In genomic region chr3:89454401-89455177, GRCm38 (mm10) we compare ENCODE assay signal across 8 mouse cellular contexts. TPM values are rescaled to one million over a fixed set of nuclear protein-coding genes. Genes with fewer than 3 reads are reported as not detected.
A peak's percentile ranks its signal among the peaks of the same experiment; 100 is the strongest.
DNase-seq lines count a peak whose midpoint lies in the region; ATAC-seq and TF ChIP-seq lines count a peak whose summit lies in the region.

Pmvk (plus strand) TSS chr3:89454541.

- no peaks in the 10 kb centered on the region for H3K27me3 ChIP-seq in lung, embryonic 14.5 days (ENCODE audit: insufficient read depth, low read length)
- H3K27me3 ChIP-seq in hindbrain, embryonic 12.5 days, result no peaks in the 10 kb centered on the region
- no peaks in the 10 kb centered on the region for H3K27me3 ChIP-seq in liver, embryonic 14.5 days (ENCODE audit: control insufficient read depth, insufficient read depth, low read length)

- TF ChIP-seq CTCF in lung, embryonic 14.5 days (IDR thresholded peaks at IDR 0.05; ENCODE audit: low read depth), result no peak
- TF ChIP-seq CTCF in liver, embryonic 14.5 days (IDR thresholded peaks at IDR 0.05; ENCODE audit: low read depth), result no peak

- 52% methylated on average over 10 of the region's 10 CpGs for WGBS in lung, embryonic 14.5 days
- WGBS in hindbrain, embryonic 12.5 days, result 73% methylated on average over 10 of the region's 10 CpGs
- 56% methylated on average over 10 of the region's 10 CpGs for WGBS in liver, embryonic 14.5 days (ENCODE audit: insufficient replicate concordance)

- 0 out of 2 replicates have a peak within 1 kb of the TSS, but pooled peaks have one; percentile 10 for H3K4me2 ChIP-seq in lung, embryonic 14.5 days
- no peak within 1 kb of the TSS for H3K4me2 ChIP-seq in hindbrain, embryonic 12.5 days (replicated peaks)
- no peak within 1 kb of the TSS for H3K4me2 ChIP-seq in liver, embryonic 14.5 days (ENCODE audit: low read depth)

- H3K4me1 ChIP-seq in lung, embryonic 14.5 days (ENCODE audit: insufficient read depth), result 0 out of 2 replicates have a peak, but pooled peaks cover 3% of the 10 kb centered on the region
- peaks cover 11% of the 10 kb centered on the region for H3K4me1 ChIP-seq in hindbrain, embryonic 12.5 days
- peaks cover 10 to 24% of the 10 kb centered on the region in 2 experiments for H3K4me1 ChIP-seq in liver, embryonic 14.5 days (replicated peaks; ENCODE audit: control insufficient read depth in 2 of 2, insufficient read depth in 2 of 2, low read length in 1 of 2)

- no peaks in the 10 kb centered on the region for H3K9me3 ChIP-seq in lung, embryonic 14.5 days (ENCODE audit: low read depth, low read length)
- no peaks in the 10 kb centered on the region for H3K9me3 ChIP-seq in hindbrain, embryonic 12.5 days (replicated peaks)
- H3K9me3 ChIP-seq in liver, embryonic 14.5 days (ENCODE audit: control insufficient read depth, low read length), result no peaks in the 10 kb centered on the region

- H3K27ac ChIP-seq in lung, embryonic 14.5 days (ENCODE audit: low read depth), result no peak within 1 kb of the TSS; the same call in 1 of the 2 replicates
- H3K27ac ChIP-seq in hindbrain, embryonic 12.5 days, result no peak within 1 kb of the TSS
- H3K27ac ChIP-seq in liver, embryonic 14.5 days, result no peak within 1 kb of the TSS

- TF ChIP-seq EP300 in liver, embryonic 14.5 days (IDR thresholded peaks at IDR 0.05; ENCODE audit: low read depth), result no peak

- DNase-seq in lung, embryonic 14.5 days, result no peak
- no peak for DNase-seq in lung, postnatal 14 days
- DNase-seq in adrenal gland, postnatal 36 days, result no peak
- no peak for DNase-seq in liver, embryonic 14.5 days (ENCODE audit: low read depth in 3 of 3, low spot score in 3 of 3)
- no peak for DNase-seq in ovary, adult 18-20 months (ENCODE audit: low spot score)
- no peak for DNase-seq in embryo, embryonic 11 days
- no peak for DNase-seq in right cerebral cortex, adult 18-20 months

- ATAC-seq in lung, embryonic 14.5 days (ENCODE audit: insufficient read depth), result no peak
- ATAC-seq in hindbrain, embryonic 12.5 days (ENCODE audit: low FRiP score), result no peak
- no peak for ATAC-seq in liver, embryonic 14.5 days (ENCODE audit: insufficient read depth)

- H3K36me3 ChIP-seq in lung, embryonic 14.5 days (ENCODE audit: insufficient read depth), result no peaks in the 10 kb centered on the region
- no peaks in the 10 kb centered on the region for H3K36me3 ChIP-seq in hindbrain, embryonic 12.5 days
- no peaks in the 10 kb centered on the region for H3K36me3 ChIP-seq in liver, embryonic 14.5 days (replicated peaks; ENCODE audit: control insufficient read depth, insufficient read depth, low read depth)

- no peak within 1 kb of the TSS for H3K9ac ChIP-seq in lung, embryonic 14.5 days
- no peak within 1 kb of the TSS for H3K9ac ChIP-seq in hindbrain, embryonic 12.5 days
- no peak within 1 kb of the TSS for H3K9ac ChIP-seq in liver, embryonic 14.5 days (replicated peaks)

- no peak within 1 kb of the TSS for H3K4me3 ChIP-seq in lung, embryonic 14.5 days (ENCODE audit: low read depth, low read length)
- no peak within 1 kb of the TSS for H3K4me3 ChIP-seq in hindbrain, embryonic 12.5 days
- no peak within 1 kb of the TSS for H3K4me3 ChIP-seq in liver, embryonic 14.5 days (ENCODE audit: insufficient read depth in 1 of 2, low read depth in 2 of 2, low read length in 2 of 2)

RNA-seq across cellular contexts. Expression of gene Pmvk, which starts in this region (rescaled TPM):
- 46.2 and 48.0 TPM in 2 replicates for polyA plus RNA-seq in lung, embryonic 14.5 days (2014; fragmentation: Nextera tagmentation; extraction: Ambion mirVana)
- 10 to 100 TPM; 25.2 to 36.2 TPM for total RNA-seq in adrenal gland, postnatal 36 days (2021)
- polyA plus RNA-seq in hindbrain, embryonic 12.5 days (2016; fragmentation: Nextera tagmentation; extraction: Ambion mirVana), result 73.5 and 74.5 TPM in 2 replicates
- 23.4 and 32.2 TPM in 2 replicates for polyA plus RNA-seq in liver, embryonic 14.5 days (2012; rRNA removed)
- 32.1 and 36.5 TPM in 2 replicates for polyA plus RNA-seq in liver, embryonic 14.5 days (2014; fragmentation: Nextera tagmentation; extraction: Ambion mirVana)
